Mouse (Mus musculus): ENCODE data around the gene Il1f9.
A peak's percentile ranks its signal among the peaks of the same experiment; 100 is the strongest.
"Not testable (repeated sequence)": the region's sequence is repeated elsewhere in the genome, so short reads cannot be mapped to it uniquely, and the experiment has no call there.

The Il1f9 gene

DNA sequence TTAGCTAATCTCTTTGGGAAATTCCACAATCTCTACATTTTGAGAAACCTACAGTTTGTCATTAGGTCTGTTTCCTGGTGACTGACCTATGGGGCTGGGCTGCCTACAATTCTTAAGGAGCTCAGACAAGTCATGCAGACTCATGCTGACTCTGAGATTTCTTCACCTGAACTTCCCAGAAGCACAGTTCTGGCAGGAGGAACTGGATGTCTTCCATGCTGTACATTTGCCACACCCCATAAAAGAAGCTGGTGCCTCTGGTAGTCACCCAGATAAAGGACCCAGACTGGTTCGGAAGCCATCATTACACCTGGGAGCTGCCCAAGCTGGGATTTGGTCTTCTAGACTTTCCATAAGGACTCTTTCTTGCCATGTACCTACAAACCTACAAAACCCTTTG, at the start of gene Il1f9:
Gene Il1f9, plus strand, starts transcription at position 301 of the 400 bp plus-strand sequence.
- DNase-seq, result no peak

DNA sequence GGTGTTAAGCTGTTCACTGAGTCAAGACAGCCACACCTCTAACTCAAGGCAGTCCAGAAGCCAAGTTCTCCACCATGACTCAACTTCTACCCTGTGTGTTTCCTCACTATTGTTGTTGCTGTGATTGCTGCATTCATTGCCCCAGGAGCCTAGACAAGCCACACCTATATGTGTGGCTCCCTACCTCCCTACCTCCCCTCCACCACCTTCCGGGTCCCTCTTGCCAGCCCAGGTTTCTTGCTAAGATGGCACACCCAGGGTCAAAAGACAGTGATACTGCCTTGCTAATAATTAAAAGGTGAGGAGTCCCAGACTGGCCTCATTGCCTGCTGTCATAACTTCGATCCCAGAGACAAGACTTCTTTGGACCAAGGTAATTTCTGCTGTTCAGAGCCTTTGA, 33.4 kb upstream of the Il1f9 start, which contains the start of gene Il1f8:
Gene Il1f8, plus strand, starts transcription at position 301 of the 400 bp plus-strand sequence.
- no peak for DNase-seq

DNA sequence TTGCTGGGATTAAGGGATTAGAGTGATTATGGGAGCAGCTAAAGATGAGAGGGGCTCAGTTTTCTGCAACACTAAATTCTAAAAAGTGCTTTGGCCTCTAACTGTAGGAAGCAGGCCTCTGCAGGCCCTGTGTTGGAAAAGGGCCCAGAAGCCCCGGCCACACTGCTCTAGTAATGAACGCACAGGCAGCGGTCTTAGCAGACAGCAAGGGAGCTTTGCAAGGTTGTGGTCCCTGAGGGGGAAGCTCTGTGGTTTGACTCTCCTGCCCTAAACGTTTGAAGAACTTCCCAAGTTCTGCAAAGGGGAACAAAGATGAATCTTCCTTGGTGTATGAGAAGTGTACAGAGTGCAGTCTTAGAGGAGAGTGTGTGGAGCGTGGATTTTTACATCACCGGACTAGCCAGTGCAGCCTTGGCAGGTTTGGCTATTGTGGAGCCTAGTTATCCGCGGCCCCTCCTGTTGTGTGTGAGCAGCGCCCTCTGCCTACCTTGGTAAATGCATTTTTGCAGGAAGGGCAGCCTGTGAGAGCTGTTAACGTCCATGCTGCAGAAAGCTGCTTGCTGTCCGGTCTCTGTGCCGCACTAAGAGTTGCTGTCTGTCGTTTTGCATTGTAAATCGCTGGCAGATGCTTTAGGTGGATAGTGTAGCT, 4.5 kb upstream of the Il1f9 start:
- DNase-seq, result peak; percentile 30

- DNase-seq, result not testable (repeated sequence)
These were observed 3.7 kb upstream of the Il1f9 start for GRCm38 (mm10) chr2:24182423-24183147.

GRCm38 (mm10) chr2:24184092-24184491, 2.2 kb upstream of the Il1f9 start:
- not testable (repeated sequence) for DNase-seq

DNA sequence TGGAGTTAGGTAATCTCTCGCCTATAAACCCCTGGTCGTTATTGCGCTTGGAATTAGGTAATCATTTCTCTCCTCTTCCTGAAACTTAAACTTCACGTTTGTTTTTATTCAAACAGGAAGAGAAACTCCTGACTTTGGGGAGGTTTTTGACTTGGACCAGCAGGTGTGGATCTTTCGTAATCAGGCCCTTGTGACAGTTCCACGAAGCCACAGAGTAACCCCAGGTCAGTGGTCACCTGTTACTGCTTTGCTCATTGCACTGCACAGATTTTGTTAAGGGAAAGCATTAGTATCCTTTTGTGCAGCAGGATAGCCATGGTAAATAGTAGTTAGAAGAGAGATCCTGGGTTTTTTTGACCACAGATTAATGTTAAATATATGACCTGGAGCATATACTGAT, 1.3 kb downstream of the Il1f9 start:
- DNase-seq, result no peak

GRCm38 (mm10) chr2:24188189-24188588, 1.9 kb downstream of the Il1f9 start:
- no peak for DNase-seq

DNA sequence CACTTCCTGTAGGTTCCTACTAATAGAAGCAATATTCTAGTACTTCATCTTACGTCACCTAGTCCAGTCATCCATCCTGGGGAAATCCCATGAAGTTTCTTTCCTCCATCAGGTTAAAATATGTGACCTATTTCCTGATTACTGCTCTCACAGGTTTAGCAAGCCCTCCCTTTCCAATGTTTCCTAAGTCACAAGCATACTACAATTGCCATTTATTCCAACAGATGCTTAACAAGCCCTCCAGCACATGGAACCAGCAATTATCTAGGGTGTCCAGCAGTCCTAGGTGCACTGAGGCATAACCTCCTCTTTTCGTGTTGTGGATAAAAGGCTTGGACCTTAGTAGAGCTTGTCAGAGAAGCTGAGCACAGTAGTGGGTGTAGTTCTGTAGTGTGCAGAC, 28.8 kb downstream of the Il1f9 start, which contains the start of gene Il1f6:
Gene Il1f6, plus strand, starts transcription at position 301 of the 400 bp plus-strand sequence.
- DNase-seq, result no peak

- no peak for DNase-seq
These were observed 40.9 kb downstream of the Il1f9 start for GRCm38 (mm10) chr2:24227191-24227590.
